Mouse (Mus musculus) adipocyte (in vitro differentiated cells): ENCODE measurements around the gene Efhd1.
A peak's percentile ranks its signal among the peaks of the same experiment; 100 is the strongest.

Source experiments
- DNase-seq: peaks from one replicate; pipeline ENCODE4 v3.0.0-alpha.2; 2016; ENCODE audit warnings: low spot score

The Efhd1 gene

DNA sequence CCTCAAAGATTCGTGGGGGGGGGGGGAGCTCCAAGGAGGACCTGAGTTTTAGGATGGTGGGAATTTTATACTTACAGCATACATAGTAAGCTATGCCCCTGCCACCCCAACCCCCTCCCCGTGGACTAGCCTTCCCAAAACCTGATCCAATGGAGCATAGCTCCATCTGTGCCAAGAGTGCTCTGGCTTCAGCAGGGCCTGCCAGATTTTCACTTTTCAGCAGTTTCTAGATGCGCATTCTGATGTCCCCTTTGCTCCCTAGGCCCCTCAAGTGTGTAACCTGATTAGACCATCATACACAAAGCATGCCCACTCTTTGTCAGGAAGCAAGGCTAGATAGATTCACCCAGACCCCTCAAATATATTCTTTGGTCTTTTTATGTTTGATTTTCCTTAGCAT, 6.0 kb downstream of the Efhd1 start:
- no peak for DNase-seq

DNA sequence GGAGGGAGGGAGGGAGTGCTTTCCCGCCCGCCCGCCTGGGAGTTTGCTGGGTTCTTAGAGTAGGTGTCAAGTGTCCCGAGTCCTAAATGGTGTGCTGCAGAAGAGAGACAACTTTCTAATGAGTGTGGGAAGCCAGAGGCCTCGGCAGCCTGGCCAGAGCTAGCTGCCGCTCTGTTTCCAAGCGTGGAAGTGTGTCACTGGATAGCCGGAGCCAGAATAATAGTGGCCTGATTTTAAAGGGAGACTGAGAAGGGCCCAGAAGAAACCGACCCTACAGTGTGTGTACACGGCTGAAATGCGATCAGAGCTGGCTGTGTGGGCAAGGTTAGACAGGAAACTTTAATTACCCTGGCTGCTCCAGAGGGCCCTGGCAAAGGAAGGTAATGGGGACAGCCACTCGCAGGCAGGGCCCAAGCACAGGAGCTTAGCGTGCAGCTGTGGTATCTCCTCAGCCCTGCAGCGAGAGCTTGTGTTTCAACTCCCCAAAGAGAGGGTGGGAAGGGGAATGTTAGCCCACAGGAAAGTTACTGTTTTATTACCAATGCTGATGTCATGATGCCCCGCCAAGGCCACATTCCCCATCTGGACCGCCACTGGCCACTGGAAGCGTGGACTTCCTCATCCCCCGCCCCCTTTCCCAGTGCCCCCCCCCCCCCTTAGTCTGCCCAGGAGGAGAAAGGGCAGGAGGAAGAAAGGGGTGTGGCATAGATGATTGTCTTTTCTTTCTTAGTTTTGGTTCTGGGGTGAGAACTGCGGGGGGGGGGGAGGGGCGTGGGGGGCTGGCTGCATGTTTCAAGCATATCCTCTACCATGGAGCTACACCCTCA, 6.7 kb downstream of the Efhd1 start:
- DNase-seq = no peak

GRCm38 (mm10) chr1:87271596-87271995, 7.4 kb downstream of the Efhd1 start:
- no peak for DNase-seq

- DNase-seq = no peak
Observed at GRCm38 (mm10) chr1:87272462-87272861, 8.3 kb downstream of the Efhd1 start.

DNA sequence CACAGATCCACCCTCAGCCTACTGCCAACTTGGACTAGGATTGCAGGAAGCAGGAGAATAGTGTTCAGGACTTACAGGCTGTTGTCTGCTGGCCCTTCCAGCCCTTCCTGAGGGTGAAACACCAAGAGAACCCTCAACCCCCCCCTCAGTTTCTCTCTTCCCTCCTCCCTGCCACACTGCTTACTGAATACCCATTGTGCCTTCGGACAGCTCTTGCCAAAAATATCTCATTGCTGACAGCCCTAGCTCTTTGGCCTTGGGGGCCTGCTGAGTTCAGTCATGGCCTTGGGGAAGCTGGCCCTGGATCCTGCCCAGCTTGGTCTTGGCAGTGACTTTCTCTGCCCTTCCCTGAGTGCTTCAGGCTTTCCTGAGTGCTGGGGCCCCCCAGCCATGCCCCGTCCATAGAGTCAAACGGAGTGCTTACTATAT, 9.4 kb downstream of the Efhd1 start:
- peak; percentile 67 for DNase-seq

DNA sequence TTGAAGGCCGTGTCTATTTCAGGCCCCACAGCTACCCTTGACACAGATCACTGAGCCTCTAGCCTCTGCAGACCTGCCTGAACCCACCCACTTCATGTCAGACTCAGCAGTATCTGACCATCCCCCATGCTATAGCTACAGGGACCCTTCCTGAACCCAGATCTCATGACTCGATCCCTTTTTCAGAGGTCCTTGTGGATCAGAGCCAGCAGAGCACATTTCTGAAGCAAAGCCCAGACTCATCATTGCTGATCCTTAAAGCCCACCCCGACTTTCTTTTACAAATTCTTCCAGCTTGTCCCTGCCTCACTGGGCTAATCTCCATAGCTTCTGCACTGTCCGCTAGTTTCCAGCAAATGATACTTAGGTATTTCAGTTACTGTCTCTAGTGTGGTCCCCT, 10.0 kb downstream of the Efhd1 start:
- DNase-seq = no peak

GRCm38 (mm10) chr1:87275151-87275550, 11.0 kb downstream of the Efhd1 start:
- DNase-seq = no peak

GRCm38 (mm10) chr1:87276056-87276455, 11.9 kb downstream of the Efhd1 start:
- DNase-seq = no peak

DNA sequence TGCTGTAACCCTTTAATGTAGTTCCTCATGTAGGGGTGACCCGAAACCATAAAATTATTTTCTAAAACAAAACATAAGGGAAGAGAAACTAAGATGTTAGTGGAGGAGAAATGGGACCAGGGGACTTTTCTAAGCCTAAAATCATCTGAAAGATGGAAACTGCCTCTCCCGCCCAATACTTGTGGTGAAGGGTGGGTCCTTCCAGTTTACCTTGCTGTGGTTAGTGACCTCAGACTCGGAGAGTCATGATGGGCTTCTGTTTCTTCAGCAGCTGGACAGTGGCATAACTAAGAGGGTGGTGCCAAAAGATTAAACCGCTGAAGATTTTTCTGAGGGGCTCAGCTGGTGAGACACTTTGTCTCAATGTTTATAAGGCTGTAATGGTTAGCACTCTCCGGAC, 16.1 kb downstream of the Efhd1 start:
- no peak for DNase-seq

DNA sequence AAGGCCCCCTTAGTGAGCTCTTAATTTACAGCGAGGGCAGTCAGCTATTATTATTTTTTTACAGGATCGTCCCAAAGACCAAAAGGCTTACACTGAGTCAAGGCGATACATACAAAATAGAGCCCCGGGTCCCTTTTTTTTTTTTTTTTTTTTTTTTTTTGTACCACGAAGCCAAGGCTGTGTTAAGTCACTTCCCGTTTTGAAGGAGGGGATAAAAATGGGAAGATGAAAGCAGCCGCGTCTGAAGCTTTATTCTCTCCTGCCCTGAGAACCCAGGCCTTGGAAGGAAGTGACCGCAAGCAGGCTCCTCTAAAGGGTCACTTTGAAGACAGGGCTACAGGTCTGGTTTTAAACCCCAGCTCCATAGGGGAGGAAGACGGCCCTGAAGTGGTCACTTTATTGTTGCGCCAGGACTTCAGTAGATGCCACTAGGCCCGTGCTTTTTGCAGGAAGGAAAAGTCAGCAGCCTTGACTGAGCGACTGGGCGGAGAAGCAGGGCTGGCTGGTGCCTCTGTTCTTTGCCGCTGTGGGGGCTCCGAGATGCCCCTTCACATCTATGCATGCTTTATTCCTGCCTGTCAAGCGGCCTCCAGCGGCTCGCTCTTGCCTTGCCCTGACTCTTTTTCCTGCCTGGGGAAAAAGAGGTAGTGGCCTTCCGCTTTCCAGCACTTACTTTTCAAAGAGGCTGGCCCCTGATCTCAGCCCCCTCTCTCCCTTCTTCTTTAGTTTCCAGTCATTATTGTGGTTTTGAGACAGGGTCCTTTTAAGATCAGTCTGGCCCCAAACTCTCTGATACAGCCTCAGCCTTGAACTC, 17.6 kb downstream of the Efhd1 start:
- DNase-seq = no peak

GRCm38 (mm10) chr1:87282413-87282788, 18.2 kb downstream of the Efhd1 start:
- no peak for DNase-seq

DNA sequence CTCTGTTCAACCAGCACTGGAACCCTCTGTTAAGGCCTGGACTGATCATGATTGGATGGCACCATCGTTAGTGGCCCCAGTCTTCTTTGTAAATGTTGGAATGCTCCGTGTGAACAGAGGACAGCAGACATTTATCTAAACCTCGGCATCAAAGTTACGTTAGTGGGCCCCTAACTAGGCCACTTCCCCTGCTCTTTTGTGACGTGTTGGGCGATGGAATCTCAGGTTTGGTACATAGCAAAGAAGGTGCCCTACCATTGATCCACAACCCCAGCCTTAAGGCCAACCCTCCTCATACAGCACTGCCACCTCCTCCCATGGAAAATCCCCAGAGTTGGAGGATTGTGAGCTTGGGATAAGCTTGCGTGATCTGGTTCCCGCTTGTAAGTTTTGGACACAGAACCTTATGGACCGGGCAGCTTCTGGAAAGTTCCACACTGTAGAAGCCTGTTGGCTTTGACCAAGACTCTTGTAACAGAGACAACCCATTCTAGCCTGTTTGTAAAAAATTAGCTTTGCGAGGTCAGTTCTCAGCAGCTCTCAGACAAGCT, 19.3 kb downstream of the Efhd1 start:
- no peak for DNase-seq

GRCm38 (mm10) chr1:87287105-87287504, 22.9 kb downstream of the Efhd1 start:
- DNase-seq = no peak

- no peak for DNase-seq
Observed at GRCm38 (mm10) chr1:87291416-87291815, 27.3 kb downstream of the Efhd1 start.

GRCm38 (mm10) chr1:87292420-87293190, 28.4 kb downstream of the Efhd1 start:
- DNase-seq = peak; percentile 61

DNA sequence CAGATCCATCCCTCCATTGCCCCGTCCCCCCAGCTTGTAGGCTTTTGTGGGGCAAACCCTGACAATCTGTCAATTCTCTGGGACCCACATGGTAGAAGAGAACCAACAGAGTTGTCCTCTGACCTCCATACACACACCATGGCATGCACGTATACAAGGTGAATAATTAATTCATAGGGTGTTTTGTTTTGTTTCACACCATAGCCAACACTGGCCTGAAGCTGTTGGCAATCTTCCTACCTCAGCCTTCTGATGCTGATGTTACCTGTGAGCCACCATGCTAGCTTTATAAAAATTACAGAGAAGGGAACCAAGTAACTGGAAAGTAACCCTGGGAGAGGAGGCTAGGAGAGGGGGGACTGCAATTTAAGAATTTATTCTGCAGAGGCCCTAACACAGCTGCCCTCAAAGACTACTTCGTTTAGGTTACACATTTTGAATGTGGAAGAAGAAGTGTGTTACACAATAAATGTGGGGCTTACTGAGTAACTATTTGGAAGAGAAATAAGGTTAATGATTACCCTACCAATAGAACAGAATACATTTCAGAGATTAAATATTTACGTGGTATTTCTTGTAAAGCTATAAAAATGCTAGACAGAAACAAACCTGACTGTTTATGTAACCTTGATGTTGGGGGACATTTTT, 30.0 kb downstream of the Efhd1 start:
- no peak for DNase-seq

GRCm38 (mm10) chr1:87294951-87295350, 30.8 kb downstream of the Efhd1 start:
- DNase-seq = no peak

DNA sequence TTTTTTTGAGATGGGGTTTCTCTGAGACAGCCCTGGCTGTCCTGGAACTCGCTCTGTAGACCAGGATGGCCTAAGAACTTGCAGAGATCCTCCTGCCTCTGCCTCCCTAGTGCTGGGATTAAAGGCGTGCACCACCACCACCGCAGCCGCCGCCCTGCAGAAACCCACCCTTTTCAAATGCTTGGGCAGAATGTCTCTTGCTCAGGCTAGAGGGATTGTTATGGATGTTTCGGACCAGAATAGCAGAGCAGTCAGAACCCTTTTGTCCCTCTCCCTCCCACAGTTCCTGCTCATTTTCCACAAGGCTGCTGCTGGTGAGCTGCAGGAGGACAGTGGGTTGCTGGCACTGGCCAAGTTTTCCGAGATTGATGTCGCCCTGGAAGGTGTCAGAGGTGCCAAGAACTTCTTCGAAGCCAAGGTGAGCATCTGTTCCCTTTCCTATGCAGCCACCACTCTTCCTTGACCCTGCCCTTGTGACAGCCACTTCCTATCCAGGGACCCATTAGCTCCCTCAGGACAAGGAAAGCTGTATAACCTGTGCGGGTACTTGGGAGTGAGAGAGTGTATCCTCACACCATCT, 33.3 kb downstream of the Efhd1 start:
- DNase-seq = no peak

DNA sequence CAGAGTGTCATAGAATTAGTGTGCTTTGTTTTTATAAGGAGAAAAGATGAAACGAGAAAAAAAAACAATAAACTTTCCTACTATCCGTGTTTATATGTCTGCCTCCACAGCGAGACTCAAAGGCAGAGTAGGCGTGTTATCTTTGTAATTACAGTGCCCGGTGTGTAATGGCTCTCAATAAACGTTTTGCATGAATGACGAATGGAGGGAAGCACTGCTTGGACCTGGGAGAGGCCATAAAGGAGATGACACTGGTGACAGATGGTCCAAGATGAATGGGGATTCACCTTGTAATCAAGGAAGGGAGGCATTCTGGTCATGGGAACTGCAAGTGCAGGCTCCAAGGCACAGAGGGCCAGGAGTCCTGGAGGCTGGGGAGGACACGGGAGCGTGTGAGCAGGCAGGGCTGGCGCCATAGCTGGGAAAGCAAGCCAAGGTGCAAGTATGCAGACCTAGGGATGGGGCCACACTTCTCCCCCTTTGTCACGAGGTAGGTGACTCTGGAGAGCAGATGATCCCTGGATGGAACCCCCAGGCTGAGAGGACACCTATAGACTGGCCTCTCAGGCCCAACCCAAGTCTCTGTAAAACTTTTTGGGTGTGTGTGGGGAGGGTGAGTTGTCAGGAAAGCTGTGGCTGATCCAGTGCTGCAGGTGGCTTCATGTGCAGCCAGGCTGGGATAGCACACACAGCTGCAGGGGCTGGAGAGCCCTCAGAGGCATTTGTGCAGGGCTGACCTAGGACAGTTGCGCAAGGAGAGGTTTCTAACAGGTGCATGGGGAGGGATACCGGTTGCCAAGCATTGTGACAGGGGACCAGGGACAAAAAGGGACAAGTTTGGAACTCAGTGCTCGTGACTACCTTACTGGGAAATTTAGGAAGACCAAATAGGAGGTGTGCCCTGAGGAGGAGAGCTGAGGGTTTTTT, 36.5 kb downstream of the Efhd1 start:
- no peak for DNase-seq

GRCm38 (mm10) chr1:87301971-87302370, 37.8 kb downstream of the Efhd1 start:
- no peak for DNase-seq
